Comparison of ENCODE assay signal across 15 mouse cellular contexts in genomic region chr1:160306336-160306735, GRCm38 (mm10).
DNase-seq lines count a peak whose midpoint lies in the region; ATAC-seq and TF ChIP-seq lines count a peak whose summit lies in the region.
"Had no signal": no experiment of that assay in that cellular context is flagged by ENCODE, and none has a peak within 500 bp of the region (broad histone marks: within the 10 kb centered on the region; RNA-seq: fewer than 3 reads in every experiment).

No protein-coding gene starts in this region.

- peaks cover 34 to 46% of the 10 kb centered on the region in 2 experiments for H3K4me1 ChIP-seq in MEL (ENCODE audit: control insufficient read depth in 1 of 2, insufficient read depth in 2 of 2, low read length in 2 of 2)
- peaks cover 27% of the 10 kb centered on the region for H3K4me1 ChIP-seq in liver, embryonic 16.5 days (ENCODE audit: control insufficient read depth, low read depth, low read length)
- no peaks in the 10 kb centered on the region for H3K4me1 ChIP-seq in stomach, postnatal 0 days (replicated peaks; ENCODE audit: control insufficient read depth, insufficient read depth)
- H3K4me1 ChIP-seq in kidney, embryonic 14.5 days (ENCODE audit: control insufficient read depth, insufficient read depth, low read length) = no peaks in the 10 kb centered on the region
- H3K4me1 ChIP-seq: neural tube, embryonic 12.5 days had no signal

- no peak for ATAC-seq in liver, embryonic 16.5 days (ENCODE audit: low read depth)
- ATAC-seq in stomach, postnatal 0 days (ENCODE audit: low FRiP score, low TSS enrichment) = no peak
- ATAC-seq in kidney, embryonic 14.5 days (ENCODE audit: low FRiP score, low TSS enrichment) = no peak

- peak overlapping the region; percentile 33 for H3K27ac ChIP-seq in MEL (ENCODE audit: control insufficient read depth, low read depth, low read length)
- 0 out of 2 replicates have a peak overlapping the region, but pooled peaks have one; percentile 30 for H3K27ac ChIP-seq in liver, embryonic 16.5 days (ENCODE audit: low read length)
- H3K27ac ChIP-seq in stomach, postnatal 0 days (replicated peaks) = no peak overlapping the region
- H3K27ac ChIP-seq in kidney, embryonic 14.5 days (ENCODE audit: low read depth, low read length) = no peak overlapping the region
- H3K27ac ChIP-seq: midbrain, embryonic 10.5 days; neural tube, embryonic 12.5 days had no signal

- TF ChIP-seq RAD21 in MEL (IDR thresholded peaks at IDR 0.05; ENCODE audit: low read depth, low read length) = no peak

- peak; percentile 47 to 50 for DNase-seq in B cell, adult 2 months
- peak; percentile 44 for DNase-seq in MEL (ENCODE audit: low read depth, low spot score)
- peak; percentile 38 for DNase-seq in stomach, postnatal 0 days (ENCODE audit: low spot score)
- no peak for DNase-seq in neural tube, embryonic 10.5 days (ENCODE audit: extremely low spot score, low spot score)
- DNase-seq in gastrocnemius, postnatal 36 days = no peak
- DNase-seq: adrenal gland, postnatal 25 days; cerebellum, adult 11 months; embryo, embryonic 11 days; gastrocnemius, postnatal 25 days; heart, postnatal 10 days; left cerebral cortex, postnatal 4 days had no signal

- peak overlapping the region; percentile 24 to 28; a peak in 3 of 4 replicates for H3K4me3 ChIP-seq in MEL (ENCODE audit: control insufficient read depth in 1 of 2, insufficient read depth in 1 of 2, low read depth in 2 of 2, low read length in 2 of 2)
- peak overlapping the region; percentile 27 for H3K4me3 ChIP-seq in liver, embryonic 16.5 days (ENCODE audit: low read depth, low read length)
- no peak overlapping the region for H3K4me3 ChIP-seq in stomach, postnatal 0 days (ENCODE audit: low read depth, low read length)
- no peak overlapping the region for H3K4me3 ChIP-seq in kidney, embryonic 14.5 days (ENCODE audit: low read length)
- H3K4me3 ChIP-seq: midbrain, embryonic 10.5 days; neural tube, embryonic 12.5 days had no signal

- TF ChIP-seq EP300 in MEL (IDR thresholded peaks at IDR 0.05; ENCODE audit: low read depth in 1 of 2, low read length in 2 of 2) = no peak
- TF ChIP-seq EP300 in stomach, postnatal 0 days (optimal IDR thresholded peaks at IDR 0.05) = no peak

- no peaks in the 10 kb centered on the region for H3K27me3 ChIP-seq in MEL (ENCODE audit: control insufficient read depth in 1 of 2, insufficient read depth in 2 of 2, low read length in 2 of 2)
- H3K27me3 ChIP-seq in liver, embryonic 16.5 days (ENCODE audit: control insufficient read depth, insufficient read depth, low read depth, low read length) = no peaks in the 10 kb centered on the region
- no peaks in the 10 kb centered on the region for H3K27me3 ChIP-seq in stomach, postnatal 0 days (ENCODE audit: control insufficient read depth, insufficient read depth, low read length)
- no peaks in the 10 kb centered on the region for H3K27me3 ChIP-seq in kidney, embryonic 14.5 days (ENCODE audit: control insufficient read depth, insufficient read depth, low read length)
- H3K27me3 ChIP-seq: neural tube, embryonic 12.5 days had no signal

- intact Hi-C loops in gastrocnemius, postnatal 36 days (cut with DNase I) = no loop called here

- H3K36me3 ChIP-seq in MEL (ENCODE audit: control insufficient read depth in 1 of 2, insufficient read depth in 2 of 2, low read length in 2 of 2) = peaks cover 0 to 57% of the 10 kb centered on the region in 2 experiments; a peak in 2 of 4 replicates
- H3K36me3 ChIP-seq in liver, embryonic 16.5 days (ENCODE audit: control insufficient read depth, insufficient read depth) = no peaks in the 10 kb centered on the region
- H3K36me3 ChIP-seq in stomach, postnatal 0 days (ENCODE audit: control insufficient read depth, insufficient read depth, low read length) = no peaks in the 10 kb centered on the region
- no peaks in the 10 kb centered on the region for H3K36me3 ChIP-seq in kidney, embryonic 14.5 days (ENCODE audit: control insufficient read depth, insufficient read depth, low read length)
- H3K36me3 ChIP-seq: midbrain, embryonic 10.5 days; neural tube, embryonic 12.5 days had no signal

- peak overlapping the region; percentile 47 for H3K4me2 ChIP-seq in liver, embryonic 16.5 days (ENCODE audit: low read depth, low read length)
- 0 out of 2 replicates have a peak overlapping the region, but pooled peaks have one; percentile 41 for H3K4me2 ChIP-seq in stomach, postnatal 0 days (replicated peaks; ENCODE audit: low read depth)
- no peak overlapping the region for H3K4me2 ChIP-seq in kidney, embryonic 14.5 days (replicated peaks; ENCODE audit: low read depth, low read length)
- H3K4me2 ChIP-seq: neural tube, embryonic 12.5 days had no signal

- H3K9me3 ChIP-seq in MEL (replicated peaks; ENCODE audit: insufficient read depth, low read length) = no peaks in the 10 kb centered on the region
- H3K9me3 ChIP-seq in liver, embryonic 16.5 days (replicated peaks; ENCODE audit: control insufficient read depth, low read length) = no peaks in the 10 kb centered on the region
- no peaks in the 10 kb centered on the region for H3K9me3 ChIP-seq in stomach, postnatal 0 days (ENCODE audit: control insufficient read depth, low read length)
- no peaks in the 10 kb centered on the region for H3K9me3 ChIP-seq in kidney, embryonic 14.5 days (ENCODE audit: control insufficient read depth, low read length)
- H3K9me3 ChIP-seq: midbrain, embryonic 10.5 days; neural tube, embryonic 12.5 days had no signal

- TF ChIP-seq POLR2A in MEL (IDR thresholded peaks at IDR 0.05; ENCODE audit: control insufficient read depth in 1 of 2, insufficient read depth in 1 of 2, low read depth in 1 of 2, low read length in 2 of 2, poor library complexity in 1 of 2) = no peak

- H3K9ac ChIP-seq in MEL (ENCODE audit: control insufficient read depth, low read depth, low read length, poor library complexity, severe bottlenecking) = peak overlapping the region; percentile 52
- H3K9ac ChIP-seq in liver, embryonic 16.5 days (ENCODE audit: low read depth, low read length) = 0 out of 2 replicates have a peak overlapping the region, but pooled peaks have one; percentile 20
- H3K9ac ChIP-seq in stomach, postnatal 0 days (ENCODE audit: low read length) = no peak overlapping the region
- H3K9ac ChIP-seq in kidney, embryonic 14.5 days (ENCODE audit: low read depth, low read length) = no peak overlapping the region
- H3K9ac ChIP-seq: neural tube, embryonic 12.5 days had no signal

- peaks cover 3% of the 10 kb centered on the region; the same call in 1 of the 2 replicates for H3K79me2 ChIP-seq in MEL (ENCODE audit: control insufficient read depth, insufficient read depth, low read length, poor library complexity)

- 12% methylated on average over 6 of the region's 6 CpGs for WGBS in liver, embryonic 16.5 days (ENCODE audit: insufficient replicate concordance)
- 44% methylated on average over 6 of the region's 6 CpGs for WGBS in stomach, postnatal 0 days
- 55% methylated on average over 6 of the region's 6 CpGs for WGBS in kidney, embryonic 14.5 days

- no peak for TF ChIP-seq CTCF in MEL (IDR thresholded peaks at IDR 0.05 in 2 of 3, conservative IDR thresholded peaks at IDR 0.05 in 1 of 3; ENCODE audit: control insufficient read depth in 1 of 3, insufficient read depth in 1 of 3, low read depth in 2 of 3, low read length in 3 of 3, poor library complexity in 1 of 3, severe bottlenecking in 1 of 3)
- TF ChIP-seq CTCF in stomach, postnatal 0 days (IDR thresholded peaks at IDR 0.05; ENCODE audit: low read depth) = no peak

TF ChIP-seq in MEL, 35 proteins besides CTCF, POLR2A, EP300 and RAD21:
- TF ChIP-seq ETS1 (IDR thresholded peaks at IDR 0.05; ENCODE audit: low read depth, low read length) (no peak), SIN3A (IDR thresholded peaks at IDR 0.05; ENCODE audit: low read length) (0 out of 2 replicates have a peak, but pooled peaks have one; percentile 21)

Comparison
In these comparisons a context has a peak if more than half of its experiments do, and no peak if none do; other contexts are left out.
1. DNase-seq: peak in B cell, adult 2 months (2 of 2), MEL (single experiment) and stomach, postnatal 0 days (single experiment); none in neural tube, embryonic 10.5 days (single experiment) and gastrocnemius, postnatal 36 days (0 of 2).
2. H3K27ac ChIP-seq: peak in MEL (single experiment) and liver, embryonic 16.5 days (single experiment); none in stomach, postnatal 0 days (single experiment) and kidney, embryonic 14.5 days (single experiment).
3. H3K4me3 ChIP-seq: peak in MEL (2 of 2) and liver, embryonic 16.5 days (single experiment); none in stomach, postnatal 0 days (single experiment) and kidney, embryonic 14.5 days (single experiment).
4. H3K9ac ChIP-seq: peak in MEL (single experiment) and liver, embryonic 16.5 days (single experiment); none in stomach, postnatal 0 days (single experiment) and kidney, embryonic 14.5 days (single experiment).